In the genomic region with DNA sequence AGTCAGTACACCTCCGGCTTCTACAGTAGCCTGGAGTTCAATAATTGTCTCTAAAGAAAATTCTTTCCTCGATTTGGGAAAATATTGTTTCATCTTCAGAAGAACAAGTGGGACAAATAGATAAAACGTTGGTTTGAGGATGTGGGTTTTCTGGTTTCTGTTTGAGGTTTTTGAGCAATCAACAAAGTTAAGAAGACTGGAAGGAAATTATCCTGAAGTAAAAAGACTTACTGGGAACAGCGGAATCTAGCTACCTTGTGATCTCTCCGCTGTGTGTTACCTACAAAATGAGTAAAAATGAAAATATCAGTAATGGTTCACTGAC, we compare ENCODE assay signal across 8 mouse cellular contexts. TPM values are rescaled to one million over a fixed set of nuclear protein-coding genes. Genes with fewer than 3 reads are reported as not detected.
DNase-seq lines count a peak whose midpoint lies in the region; ATAC-seq and TF ChIP-seq lines count a peak whose summit lies in the region.

No protein-coding gene starts in this region.

- DNase-seq in cerebellum, adult 2 months = no peak
- DNase-seq in cerebellum, adult 8-10 months = no peak
- no peak for DNase-seq in limb, embryonic 14.5 days (ENCODE audit: low spot score)
- no peak for DNase-seq in thymus, postnatal 4 days
- no peak for DNase-seq in layer of hippocampus, postnatal 36 days

- no peak for TF ChIP-seq POLR2A in cerebellum, adult 2 months (IDR thresholded peaks at IDR 0.05; ENCODE audit: borderline replicate concordance, insufficient read depth, low read length)
- TF ChIP-seq POLR2A in limb, embryonic 14.5 days (IDR thresholded peaks at IDR 0.05; ENCODE audit: borderline replicate concordance, extremely low read depth, insufficient read depth, insufficient read length) = no peak

- peak overlapping the region; percentile 67 for H3K4me3 ChIP-seq in cerebellum, adult 2 months (replicated peaks; ENCODE audit: insufficient read depth, low read depth, low read length)
- H3K4me3 ChIP-seq in megakaryocyte, embryonic 14.5 days (replicated peaks) = peak overlapping the region; percentile 96
- H3K4me3 ChIP-seq in limb, embryonic 14.5 days (replicated peaks; ENCODE audit: low read length) = peak overlapping the region; percentile 88
- H3K4me3 ChIP-seq in stomach, embryonic 15.5 days (replicated peaks) = peak overlapping the region; percentile 94

- ATAC-seq in megakaryocyte, adult 5-6 weeks (ENCODE audit: poor library complexity, severe bottlenecking) = no peak
- no peak for ATAC-seq in limb, embryonic 14.5 days (ENCODE audit: low FRiP score, low read depth)
- ATAC-seq in stomach, embryonic 15.5 days (ENCODE audit: insufficient read depth, low FRiP score, low read depth) = no peak

- peak overlapping the region; percentile 68 for H3K4me2 ChIP-seq in limb, embryonic 14.5 days (replicated peaks; ENCODE audit: low read depth, low read length, severe bottlenecking)
- peak overlapping the region; percentile 80 for H3K4me2 ChIP-seq in stomach, embryonic 15.5 days

- peak overlapping the region; percentile 80 for H3K9ac ChIP-seq in limb, embryonic 14.5 days (ENCODE audit: low read depth, low read length, severe bottlenecking)
- no peak overlapping the region for H3K9ac ChIP-seq in stomach, embryonic 15.5 days

- no peaks in the 10 kb centered on the region; the same call in 1 of the 2 replicates for H3K9me3 ChIP-seq in megakaryocyte, embryonic 14.5 days
- H3K9me3 ChIP-seq in limb, embryonic 14.5 days (ENCODE audit: control insufficient read depth, low read length) = no peaks in the 10 kb centered on the region
- no peaks in the 10 kb centered on the region for H3K9me3 ChIP-seq in stomach, embryonic 15.5 days

- H3K36me3 ChIP-seq in megakaryocyte, embryonic 14.5 days (replicated peaks; ENCODE audit: low read length) = no peaks in the 10 kb centered on the region
- H3K36me3 ChIP-seq in limb, embryonic 14.5 days (ENCODE audit: control insufficient read depth, insufficient read depth, low read length) = no peaks in the 10 kb centered on the region
- no peaks in the 10 kb centered on the region for H3K36me3 ChIP-seq in stomach, embryonic 15.5 days

- H3K27me3 ChIP-seq in cerebellum, adult 2 months (ENCODE audit: control insufficient read depth, insufficient read depth, low read length) = no peaks in the 10 kb centered on the region
- H3K27me3 ChIP-seq in megakaryocyte, embryonic 14.5 days (replicated peaks) = no peaks in the 10 kb centered on the region
- no peaks in the 10 kb centered on the region for H3K27me3 ChIP-seq in limb, embryonic 14.5 days (ENCODE audit: control insufficient read depth, insufficient read depth, low read length)
- H3K27me3 ChIP-seq in stomach, embryonic 15.5 days (replicated peaks) = no peaks in the 10 kb centered on the region

- 0 out of 2 replicates have a peak, but pooled peaks cover 3% of the 10 kb centered on the region for H3K4me1 ChIP-seq in cerebellum, adult 2 months (ENCODE audit: control insufficient read depth, insufficient read depth, low read length)
- H3K4me1 ChIP-seq in megakaryocyte, embryonic 14.5 days = peaks cover 43% of the 10 kb centered on the region
- H3K4me1 ChIP-seq in limb, embryonic 14.5 days (ENCODE audit: control insufficient read depth, insufficient read depth, low read length) = peaks cover 13% of the 10 kb centered on the region; the same call in 1 of the 2 replicates
- no peaks in the 10 kb centered on the region; the same call in 1 of the 2 replicates for H3K4me1 ChIP-seq in stomach, embryonic 15.5 days

- 23% methylated on average over 5 of the region's 5 CpGs for WGBS in cerebellum, adult 2 months
- WGBS in limb, embryonic 14.5 days = 22% methylated on average over 5 of the region's 5 CpGs
- 22% methylated on average over 5 of the region's 5 CpGs for WGBS in stomach, embryonic 15.5 days

- H3K27ac ChIP-seq in cerebellum, adult 2 months (ENCODE audit: insufficient read depth, low read length) = peak overlapping the region; percentile 44; the same call in 1 of the 2 replicates
- 0 out of 2 replicates have a peak overlapping the region, but pooled peaks have one; percentile 73 for H3K27ac ChIP-seq in limb, embryonic 14.5 days (replicated peaks; ENCODE audit: low read depth, low read length)
- peak overlapping the region; percentile 94 for H3K27ac ChIP-seq in stomach, embryonic 15.5 days

- no peak for TF ChIP-seq CTCF in cerebellum, adult 2 months (IDR thresholded peaks at IDR 0.05; ENCODE audit: borderline replicate concordance, insufficient read depth, low read depth, low read length)

RNA-seq across cellular contexts. Expression of a gene that starts 0.7 kb away (rescaled TPM):
- 22.3 and 23.3 TPM in 2 replicates for polyA plus RNA-seq in cerebellum, adult 2 months (2012; rRNA removed)
- 0.22 TPM in 1 of 2 replicates, not detected in the other for polyA plus RNA-seq in megakaryocyte, embryonic 14.5 days (2012; ENCODE audit: insufficient read depth, low replicate concordance)
- 8.5 and 12.9 TPM in 2 replicates for total RNA-seq in megakaryocyte, adult 5-6 weeks (2015)
- 16.0 and 19.8 TPM in 2 replicates for total RNA-seq in megakaryocyte, adult 5-6 weeks (2017)
- 15.0 and 17.2 TPM in 2 replicates for polyA plus RNA-seq in limb, embryonic 14.5 days (2012; rRNA removed)
- polyA plus RNA-seq in limb, embryonic 14.5 days (2014; fragmentation: Nextera tagmentation; extraction: Ambion mirVana) = 20.2 and 28.6 TPM in 2 replicates
- polyA plus RNA-seq in stomach, embryonic 15.5 days (2015; fragmentation: Nextera tagmentation; extraction: Ambion mirVana) = 14.8 and 16.3 TPM in 2 replicates
- total RNA-seq in layer of hippocampus, postnatal 36 days (2021) = 10 to 100 TPM; 34.2 to 35.9 TPM

Comparison
In these comparisons a context has a peak if more than half of its experiments do, and no peak if none do; other contexts are left out.
1. H3K27ac ChIP-seq: peak in every context shown above with its lines; median percentile 94 in stomach, embryonic 15.5 days; 73 in limb, embryonic 14.5 days; 44 in cerebellum, adult 2 months.